Comparison of ENCODE assay signal across 16 mouse cellular contexts in genomic region chr13:108862173-108862572, GRCm38 (mm10).
"Had no signal": no experiment of that assay in that cellular context is flagged by ENCODE, and none has a peak within 500 bp of the region (broad histone marks: within the 10 kb centered on the region; RNA-seq: fewer than 3 reads in every experiment).

No protein-coding gene starts in this region.

- DNase-seq: forebrain, postnatal 0 days; gastrocnemius, postnatal 14 days; gastrocnemius, postnatal 36 days; heart, adult 18-20 months; heart, postnatal 14 days; heart, postnatal 36 days; kidney, adult 11 months; kidney, adult 2 months; kidney, adult 9 months; kidney, postnatal 14 days; layer of hippocampus, adult 9-11 months; layer of hippocampus, postnatal 36 days; left cerebral cortex, postnatal 4 days had no signal

- ATAC-seq: forebrain, postnatal 0 days; hindbrain, embryonic 16.5 days; inflammation-experienced regulatory T-cells, adult 6 months; intestine, embryonic 16.5 days had no signal
